Mouse (Mus musculus) gastrocnemius, adult 2 months (tissue): ENCODE measurements around the gene Taf3. TPM values are rescaled to one million over a fixed set of nuclear protein-coding genes. Genes with fewer than 3 reads are reported as not detected.

Experiments used
- DNase-seq: peaks from one replicate; pipeline ENCODE4 v3.0.0; 2022
- H3K27ac ChIP-seq: fragments of 200-600 bp; 2 replicates; pipeline ENCODE4 v1.8.1; 2022; ENCODE audit warnings: mild to moderate bottlenecking
- H3K4me3 ChIP-seq: fragments of 200-600 bp; 2 replicates; pipeline ENCODE4 v1.8.1; 2022; ENCODE audit warnings: mild to moderate bottlenecking, moderate library complexity
- CTCF ChIP-seq: fragments of 200-600 bp; IDR thresholded peaks from 2 replicates; pipeline ENCODE4 v1.8.1; 2022; ENCODE audit warnings: antibody characterized with exemption, mild to moderate bottlenecking, moderate library complexity
- intact Hi-C: fragments of 180-260 bp; cut with DNase I; formaldehyde crosslinking; loops from one replicate; pipeline ENCODE4 v1.15.1; 2025
- total RNA-seq, 2 experiments: library from RNA; stranded (reverse); gene quantifications; 2 replicates each; pipeline ENCODE4 v1.2.3; 2021

Taf3 gene
- total RNA-seq, 2 experiments from 2014 or later = 10.0 to 12.2 TPM

DNA sequence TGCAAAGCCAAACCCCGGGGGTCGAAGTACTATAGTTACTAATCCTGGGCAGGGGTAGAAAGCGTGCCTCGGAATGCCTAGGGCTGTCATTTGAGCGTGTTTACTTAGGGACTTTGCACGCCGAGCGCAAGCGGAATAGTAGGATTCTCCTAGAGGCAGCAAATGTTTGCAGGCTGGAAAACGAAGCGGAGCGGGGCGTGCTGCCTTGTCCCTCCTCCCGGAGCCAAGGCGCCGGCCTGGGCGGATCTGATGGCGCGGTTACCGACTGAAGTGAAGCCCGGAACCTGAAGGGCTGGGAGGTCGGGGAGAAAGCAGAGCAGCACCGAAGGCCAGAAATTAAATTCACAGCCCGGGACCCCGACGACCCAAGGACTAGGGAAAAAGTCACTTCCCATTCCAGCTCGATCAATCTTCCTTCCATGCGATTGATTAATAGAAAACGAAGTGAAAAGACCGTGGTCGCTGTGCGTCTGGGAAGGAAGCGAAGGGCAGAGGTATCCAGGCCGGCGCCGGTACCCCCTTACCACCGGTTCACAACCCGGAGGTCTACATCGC lies 165.9 kb downstream of the Taf3 start:
- Histone ChIP-seq H3K4me3 (peak overlapping the region; percentile 66), H3K27ac (no peak overlapping the region)
- TF ChIP-seq CTCF = no peak
- peak; percentile 51 for DNase-seq
- intact Hi-C loops = loop anchor here (10.0 kb wide), 1 partner anchor 132 kb away; no protein-coding TSS in a partner anchor

GRCm38 (mm10) chr2:9881611-9882023 lies 166.8 kb downstream of the Taf3 start:
- no peak overlapping the region for H3K27ac ChIP-seq
- H3K4me3 ChIP-seq = no peak overlapping the region

GRCm38 (mm10) chr2:9881051-9881591 lies 167.3 kb downstream of the Taf3 start, which contains the start of gene 4930412O13Rik:
Gene 4930412O13Rik (plus strand): TSS chr2:9881252.
- no peak for TF ChIP-seq CTCF
- H3K27ac ChIP-seq = no peak within 1 kb of the TSS
- intact Hi-C loops = loop anchor here (10.0 kb wide), 1 partner anchor 134 kb away; no protein-coding TSS in a partner anchor
- H3K4me3 ChIP-seq = peak within 1 kb of the TSS; percentile 28; the same call in 1 of the 2 replicates
- DNase-seq = no peak

More at GRCm38 (mm10) chr2:9881611-9882023, 166.8 kb downstream of the Taf3 start:
- intact Hi-C loops = loop anchor here (10.0 kb wide), 1 partner anchor 133 kb away; no protein-coding TSS in a partner anchor
- DNase-seq = no peak
- no peak for TF ChIP-seq CTCF

DNA sequence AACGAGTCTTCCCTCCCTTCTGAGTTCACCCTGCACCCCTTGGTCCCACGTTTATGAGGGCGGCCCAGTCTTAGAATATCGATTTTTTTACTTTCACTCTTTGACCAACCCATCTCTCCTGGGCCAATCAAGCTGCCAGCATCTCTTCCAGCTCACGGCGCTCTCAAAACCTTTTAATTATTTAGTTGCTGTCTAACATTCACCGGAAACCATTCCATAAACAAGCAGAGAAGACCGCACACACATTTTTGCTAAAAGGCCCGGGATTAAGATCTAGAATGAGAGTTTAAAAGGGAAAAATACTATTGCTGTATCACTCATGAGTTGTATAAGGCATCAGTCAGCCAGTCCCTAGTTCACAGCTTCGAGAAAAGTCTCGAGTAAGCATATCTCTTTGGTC lies 168.1 kb downstream of the Taf3 start:
- Histone ChIP-seq H3K27ac (no peak overlapping the region), H3K4me3 (no peak overlapping the region)
- TF ChIP-seq CTCF = no peak
- no peak for DNase-seq
- intact Hi-C loops = loop anchor here (10.0 kb wide), 1 partner anchor 135 kb away; no protein-coding TSS in a partner anchor

DNA sequence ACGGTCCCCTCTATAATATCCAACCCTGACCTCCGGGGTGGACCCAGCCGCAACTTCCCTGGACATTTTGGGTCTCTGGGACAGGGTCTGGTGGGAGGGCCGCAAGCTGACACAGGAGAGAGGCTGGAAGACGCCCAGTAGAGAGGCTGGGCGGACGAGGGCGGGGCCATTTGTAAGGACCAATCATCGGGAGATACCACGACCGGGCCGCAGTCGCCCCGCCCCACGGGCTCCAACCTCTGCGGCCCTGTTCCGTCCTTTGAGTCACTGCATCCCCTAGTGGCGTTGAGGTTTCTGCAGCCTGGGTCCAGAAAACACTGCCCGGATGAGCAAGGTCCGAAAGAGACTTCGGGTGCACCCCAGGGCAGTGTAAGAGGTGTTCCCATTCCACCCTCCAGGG lies 168.9 kb downstream of the Taf3 start:
- intact Hi-C loops = no loop called here
- peak; percentile 81 for TF ChIP-seq CTCF
- H3K27ac ChIP-seq = peak overlapping the region; percentile 74
- peak; percentile 93 for DNase-seq
- H3K4me3 ChIP-seq = peak overlapping the region; percentile 77

GRCm38 (mm10) chr2:9879092-9879491 lies 169.3 kb downstream of the Taf3 start:
- TF ChIP-seq CTCF = no peak
- H3K4me3 ChIP-seq = peak overlapping the region; percentile 77
- H3K27ac ChIP-seq = peak overlapping the region; percentile 74
- intact Hi-C loops = no loop called here
- peak; percentile 26 for DNase-seq

GRCm38 (mm10) chr2:9878564-9879081 lies 169.8 kb downstream of the Taf3 start:
- peak overlapping the region; percentile 74 for H3K27ac ChIP-seq
- intact Hi-C loops = no loop called here
- H3K4me3 ChIP-seq = peak overlapping the region; percentile 77
- DNase-seq = peak; percentile 53
- TF ChIP-seq CTCF = no peak

DNA sequence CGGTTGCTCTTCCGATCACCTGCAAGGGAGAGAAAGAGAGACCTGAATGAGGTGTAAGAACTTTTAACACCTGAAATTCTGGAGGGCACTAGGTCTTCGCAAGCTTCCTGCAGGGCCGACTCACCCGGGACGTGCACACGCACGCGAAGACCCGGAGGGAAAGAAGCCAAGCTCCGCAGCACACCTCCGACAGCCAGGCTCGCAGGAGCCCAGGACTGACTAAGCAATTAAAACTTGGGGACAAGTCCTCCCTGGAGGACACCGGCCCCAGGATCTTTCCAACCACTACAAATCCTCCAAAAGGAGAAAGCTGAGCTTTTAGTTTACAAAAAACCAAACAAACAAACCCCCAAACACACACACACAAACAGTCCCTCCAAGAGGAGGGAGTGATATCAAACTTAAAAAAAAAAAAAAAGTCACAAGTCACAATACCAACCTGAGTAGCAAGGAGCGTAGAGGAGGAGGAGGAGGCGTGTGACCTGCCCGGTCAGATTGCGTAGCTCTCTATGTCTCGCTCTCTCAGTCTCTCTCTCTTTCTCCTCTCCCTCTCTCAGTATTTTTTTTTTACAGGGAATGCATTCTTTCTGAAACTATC lies 170.3 kb downstream of the Taf3 start:
- Histone ChIP-seq H3K4me3 (peak overlapping the region; percentile 77), H3K27ac (peak overlapping the region; percentile 74; the same call in 1 of the 2 replicates)
- peak; percentile 22 for DNase-seq
- intact Hi-C loops = no loop called here
- no peak for TF ChIP-seq CTCF

DNA sequence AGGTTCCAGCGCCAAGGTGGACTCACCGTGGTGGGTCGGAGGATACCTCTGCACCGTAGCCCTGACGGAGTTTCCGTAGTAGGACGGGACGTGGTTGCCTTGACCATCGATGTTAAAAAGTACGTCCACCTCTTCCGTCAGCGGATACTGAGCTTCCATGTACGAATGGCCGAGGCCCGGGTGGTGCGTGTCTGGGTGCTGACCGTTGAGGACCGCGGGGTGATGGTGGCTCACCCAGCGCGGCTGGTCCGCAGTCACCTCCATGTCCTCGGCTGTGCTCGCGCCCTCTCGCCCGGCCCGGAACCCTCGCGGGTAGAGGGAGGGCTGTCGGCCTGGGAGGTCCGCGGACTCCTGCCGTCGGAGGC lies 171.1 kb downstream of the Taf3 start:
- no peak overlapping the region for H3K27ac ChIP-seq
- intact Hi-C loops = no loop called here
- peak; percentile 26 for DNase-seq

GRCm38 (mm10) chr2:9876621-9877325 lies 171.6 kb downstream of the Taf3 start:
- Histone ChIP-seq H3K4me3 (peak overlapping the region; percentile 77), H3K27ac (no peak overlapping the region)
- intact Hi-C loops = no loop called here
- no peak for TF ChIP-seq CTCF
- no peak for DNase-seq

More for the DNA sequence above, 171.1 kb downstream of the Taf3 start:
- no peak for TF ChIP-seq CTCF
- H3K4me3 ChIP-seq = peak overlapping the region; percentile 77

GRCm38 (mm10) chr2:9875676-9876357 lies 172.6 kb downstream of the Taf3 start:
- TF ChIP-seq CTCF = no peak
- no peak for DNase-seq
- intact Hi-C loops = no loop called here
- Histone ChIP-seq H3K27ac (no peak overlapping the region), H3K4me3 (no peak overlapping the region; the same call in 1 of the 2 replicates)

GRCm38 (mm10) chr2:9875220-9875619 lies 173.2 kb downstream of the Taf3 start:
- DNase-seq = no peak
- Histone ChIP-seq H3K4me3 (no peak overlapping the region), H3K27ac (no peak overlapping the region)
- intact Hi-C loops = no loop called here
- no peak for TF ChIP-seq CTCF
